Mouse (Mus musculus) induced T-regulatory cell, adult 2 months (primary cell): ENCODE data around the gene Lrrc38.
A peak's percentile ranks its signal among the peaks of the same experiment; 100 is the strongest.
"Not testable (repeated sequence)": the region's sequence is repeated elsewhere in the genome, so short reads cannot be mapped to it uniquely, and the experiment has no call there.

Experiments used
- DNase-seq: peaks from one replicate; pipeline ENCODE4 v3.0.0-alpha.2; 2012; ENCODE audit warnings: low read depth

Gene Lrrc38

GRCm38 (mm10) chr4:143349484-143349906, at the start of gene Lrrc38:
Gene Lrrc38 (plus strand): TSS chr4:143349757.
- no peak for DNase-seq

- DNase-seq: no peak
Measured at GRCm38 (mm10) chr4:143300113-143300688, 49.4 kb upstream of the Lrrc38 start.

- no peak for DNase-seq
Measured at GRCm38 (mm10) chr4:143301042-143301441, 48.5 kb upstream of the Lrrc38 start.

- no peak for DNase-seq
Measured at GRCm38 (mm10) chr4:143301875-143302274, 47.7 kb upstream of the Lrrc38 start.

GRCm38 (mm10) chr4:143302279-143302890, 47.2 kb upstream of the Lrrc38 start:
- no peak for DNase-seq

GRCm38 (mm10) chr4:143305031-143305430, 44.5 kb upstream of the Lrrc38 start:
- no peak for DNase-seq

GRCm38 (mm10) chr4:143305987-143306772, 43.4 kb upstream of the Lrrc38 start:
- no peak for DNase-seq

GRCm38 (mm10) chr4:143311341-143311740, 38.2 kb upstream of the Lrrc38 start:
- peak; percentile 19 for DNase-seq

GRCm38 (mm10) chr4:143313299-143313698, 36.3 kb upstream of the Lrrc38 start:
- DNase-seq: no peak

GRCm38 (mm10) chr4:143324176-143324924, 25.2 kb upstream of the Lrrc38 start:
- no peak for DNase-seq

- no peak for DNase-seq
Measured at GRCm38 (mm10) chr4:143324925-143325624, 24.5 kb upstream of the Lrrc38 start.

- peak; percentile 59 for DNase-seq
Measured at GRCm38 (mm10) chr4:143325625-143325941, 24.0 kb upstream of the Lrrc38 start.

GRCm38 (mm10) chr4:143330566-143330965, 19.0 kb upstream of the Lrrc38 start:
- DNase-seq: no peak

- DNase-seq: no peak
Measured at GRCm38 (mm10) chr4:143331787-143332186, 17.8 kb upstream of the Lrrc38 start.

- DNase-seq: no peak
Measured at GRCm38 (mm10) chr4:143334145-143334544, 15.4 kb upstream of the Lrrc38 start.

GRCm38 (mm10) chr4:143334995-143335394, 14.6 kb upstream of the Lrrc38 start:
- DNase-seq: no peak

GRCm38 (mm10) chr4:143336096-143336495, 13.5 kb upstream of the Lrrc38 start:
- DNase-seq: no peak

GRCm38 (mm10) chr4:143339808-143340207, 9.7 kb upstream of the Lrrc38 start:
- DNase-seq: no peak

GRCm38 (mm10) chr4:143341470-143341869, 8.1 kb upstream of the Lrrc38 start:
- no peak for DNase-seq

- not testable (repeated sequence) for DNase-seq
Measured at GRCm38 (mm10) chr4:143345491-143345890, 4.1 kb upstream of the Lrrc38 start.

- no peak for DNase-seq
Measured at GRCm38 (mm10) chr4:143348678-143349077, 879 bp upstream of the Lrrc38 start.
